Mouse (Mus musculus) stomach, embryonic 15.5 days (tissue): Measurements from ENCODE around the gene Plin3. TPM values are rescaled to one million over a fixed set of nuclear protein-coding genes. Genes with fewer than 3 reads are reported as not detected.
A peak's percentile ranks its signal among the peaks of the same experiment; 100 is the strongest.

Experiments used
- microRNA counts: library from miRNA; unstranded; fragments of <30 nt; microRNA quantifications from one replicate; lab custom pipeline; 2016
- microRNA-seq: library from miRNA; unstranded; fragments of <30 nt; microRNA quantifications from one replicate; pipeline ENCODE4, GENCODE M21; 2016
- polyA plus RNA-seq: library from polyadenylated mRNA; unstranded; fragments of >200 nt; fragmentation: Nextera tagmentation; extraction: Ambion mirVana; gene quantifications from 2 replicates; pipeline ENCODE4 v1.2.1, GENCODE M21; 2015

Gene Plin3
- polyA plus RNA-seq, 1 experiment from 2014 or later = 93.1 TPM

MicroRNAs within 50 kb of the gene (microRNA counts, 519-probe panel; counts per million panel counts)
- 2,749 counts per million, percentile 68 among the panel's probes with 10 or more counts for microRNA mmu-miR-7b (lab: Ali Mortazavi, UCI)

Small RNAs within 50 kb of the gene (microRNA-seq; reads per million reads assigned to microRNA genes)
- 801 reads per million, percentile 73 among the genes with 10 or more reads in this experiment for gene Mir7b

Other genes starting within 250 kb of the Plin3 start
- gene Ubxn6, start 217.8 kb downstream of the Plin3 start, polyA plus RNA-seq = 32.8 and 36.0 TPM in 2 replicates
- 99.9 and 103 TPM in 2 replicates for gene Hdgfl2, start 213.2 kb downstream of the Plin3 start, polyA plus RNA-seq
- 0.36 TPM in 2 replicates for gene Plin4, start 183.1 kb downstream of the Plin3 start, polyA plus RNA-seq
- 0.42 and 0.59 TPM in 2 replicates for gene Plin5, start 175.3 kb downstream of the Plin3 start, polyA plus RNA-seq
- gene Lrg1, start 170.9 kb downstream of the Plin3 start, polyA plus RNA-seq = 0.52 and 1.6 TPM in 2 replicates
- 1.3 and 1.4 TPM in 2 replicates for gene Sema6b, start 152.5 kb downstream of the Plin3 start, polyA plus RNA-seq
- 13.2 and 14.8 TPM in 2 replicates for gene Tnfaip8l1, start 130.4 kb downstream of the Plin3 start, polyA plus RNA-seq
- 112 and 113 TPM in 2 replicates for gene Mydgf, start 109.0 kb downstream of the Plin3 start, polyA plus RNA-seq
- gene Dpp9, start 74.0 kb downstream of the Plin3 start, polyA plus RNA-seq = 33.2 and 37.5 TPM in 2 replicates
- gene Fem1a, start 36.1 kb downstream of the Plin3 start, polyA plus RNA-seq = 12.7 and 13.0 TPM in 2 replicates
- gene Ticam1, start 16.1 kb downstream of the Plin3 start, polyA plus RNA-seq = 6.6 and 7.8 TPM in 2 replicates
- not detected in 2 replicates for gene Arrdc5, start 7.4 kb upstream of the Plin3 start, polyA plus RNA-seq
- 103 and 110 TPM in 2 replicates for gene Uhrf1, start 10.4 kb upstream of the Plin3 start, polyA plus RNA-seq
- gene Kdm4b, start 33.2 kb upstream of the Plin3 start, polyA plus RNA-seq = 27.8 and 33.9 TPM in 2 replicates
- 71.8 and 81.2 TPM in 2 replicates for gene Ptprs, start 183.6 kb upstream of the Plin3 start, polyA plus RNA-seq
- gene Znrf4, start 219.6 kb upstream of the Plin3 start, polyA plus RNA-seq = not detected in 2 replicates